Comparison of ENCODE assay signal across 8 mouse cellular contexts in genomic region chr19:30030636-30031467, GRCm38 (mm10). TPM values are rescaled to one million over a fixed set of nuclear protein-coding genes. Genes with fewer than 3 reads are reported as not detected.
DNase-seq lines count a peak whose midpoint lies in the region; ATAC-seq lines count a peak whose summit lies in the region.

No protein-coding gene starts in this region.

- peak overlapping the region; percentile 100 for H3K9ac ChIP-seq in hindbrain, embryonic 12.5 days
- H3K9ac ChIP-seq in liver, embryonic 13.5 days = peak overlapping the region; percentile 99
- H3K9ac ChIP-seq in neural tube, embryonic 14.5 days (replicated peaks; ENCODE audit: low read depth, low read length) = peak overlapping the region; percentile 88

- no peaks in the 10 kb centered on the region for H3K27me3 ChIP-seq in embryonic facial prominence, embryonic 10.5 days (replicated peaks; ENCODE audit: low read depth, poor library complexity, severe bottlenecking)
- H3K27me3 ChIP-seq in hindbrain, embryonic 12.5 days = no peaks in the 10 kb centered on the region
- no peaks in the 10 kb centered on the region for H3K27me3 ChIP-seq in liver, embryonic 13.5 days
- H3K27me3 ChIP-seq in neural tube, embryonic 14.5 days (ENCODE audit: control insufficient read depth, insufficient read depth, low read length) = no peaks in the 10 kb centered on the region

- H3K4me3 ChIP-seq in embryonic facial prominence, embryonic 10.5 days = peak overlapping the region; percentile 99
- peak overlapping the region; percentile 100 for H3K4me3 ChIP-seq in hindbrain, embryonic 12.5 days
- H3K4me3 ChIP-seq in liver, embryonic 13.5 days (replicated peaks) = peak overlapping the region; percentile 99
- peak overlapping the region; percentile 77 for H3K4me3 ChIP-seq in neural tube, embryonic 14.5 days (ENCODE audit: low read depth, low read length)

- under 1% methylated on average over 92 of the region's 92 CpGs for WGBS in embryonic facial prominence, embryonic 10.5 days
- WGBS in hindbrain, embryonic 12.5 days = under 1% methylated on average over 85 of the region's 92 CpGs
- under 1% methylated on average over 68 of the region's 92 CpGs for WGBS in liver, embryonic 13.5 days (ENCODE audit: insufficient replicate concordance)
- under 1% methylated on average over 79 of the region's 92 CpGs for WGBS in neural tube, embryonic 14.5 days

- no peak for ATAC-seq in hindbrain, embryonic 12.5 days (ENCODE audit: low FRiP score)
- ATAC-seq in liver, embryonic 13.5 days (ENCODE audit: low read depth) = peak; percentile 76
- ATAC-seq in neural tube, embryonic 14.5 days (ENCODE audit: low read depth) = peak; percentile 23

- peak overlapping the region; percentile 98 for H3K27ac ChIP-seq in embryonic facial prominence, embryonic 10.5 days (replicated peaks)
- H3K27ac ChIP-seq in hindbrain, embryonic 12.5 days = peak overlapping the region; percentile 95
- H3K27ac ChIP-seq in liver, embryonic 13.5 days = peak overlapping the region; percentile 92
- peak overlapping the region; percentile 95 for H3K27ac ChIP-seq in neural tube, embryonic 14.5 days (ENCODE audit: low read depth, low read length)

- no peaks in the 10 kb centered on the region for H3K9me3 ChIP-seq in embryonic facial prominence, embryonic 10.5 days
- no peaks in the 10 kb centered on the region for H3K9me3 ChIP-seq in hindbrain, embryonic 12.5 days (replicated peaks)
- no peaks in the 10 kb centered on the region for H3K9me3 ChIP-seq in liver, embryonic 13.5 days (replicated peaks)
- no peaks in the 10 kb centered on the region for H3K9me3 ChIP-seq in neural tube, embryonic 14.5 days (ENCODE audit: control insufficient read depth, low read length)

- peak overlapping the region; percentile 76 for H3K4me2 ChIP-seq in hindbrain, embryonic 12.5 days (replicated peaks)
- peak overlapping the region; percentile 90 for H3K4me2 ChIP-seq in liver, embryonic 13.5 days
- peak overlapping the region; percentile 81 for H3K4me2 ChIP-seq in neural tube, embryonic 14.5 days (ENCODE audit: low read depth, low read length)

- peaks cover 40% of the 10 kb centered on the region for H3K4me1 ChIP-seq in embryonic facial prominence, embryonic 10.5 days
- peaks cover 39% of the 10 kb centered on the region for H3K4me1 ChIP-seq in hindbrain, embryonic 12.5 days
- H3K4me1 ChIP-seq in liver, embryonic 13.5 days (replicated peaks) = peaks cover 45% of the 10 kb centered on the region
- peaks cover 39% of the 10 kb centered on the region for H3K4me1 ChIP-seq in neural tube, embryonic 14.5 days (ENCODE audit: control insufficient read depth, insufficient read depth, low read length)

- peak; percentile 15 to 18 for DNase-seq in left cerebral cortex, adult 8-10 months (ENCODE audit: low spot score in 2 of 2)
- DNase-seq in left cerebral cortex, adult 9 months (ENCODE audit: low spot score in 2 of 2) = no peak
- DNase-seq in R1 (ENCODE audit: low read depth, low spot score) = peak; percentile 41
- DNase-seq in embryonic facial prominence, embryonic 10.5 days (ENCODE audit: low spot score) = peak; percentile 66
- DNase-seq in liver, embryonic 13.5 days = peak; percentile 19
- DNase-seq in ovary, postnatal 14 days (ENCODE audit: low spot score) = no peak

- peaks cover 8% of the 10 kb centered on the region; the same call in 1 of the 2 replicates for H3K36me3 ChIP-seq in embryonic facial prominence, embryonic 10.5 days (replicated peaks)
- no peaks in the 10 kb centered on the region for H3K36me3 ChIP-seq in hindbrain, embryonic 12.5 days
- H3K36me3 ChIP-seq in liver, embryonic 13.5 days = no peaks in the 10 kb centered on the region; the same call in 1 of the 2 replicates
- H3K36me3 ChIP-seq in neural tube, embryonic 14.5 days (ENCODE audit: control insufficient read depth, insufficient read depth, low read length) = no peaks in the 10 kb centered on the region

RNA-seq across cellular contexts. Expression of gene Uhrf2, which starts 0.5 kb away (rescaled TPM):
- total RNA-seq in left cerebral cortex, adult 8-10 months (2022) = 10 to 100 TPM; 46.9 to 49.2 (median 48.5) TPM
- 84.7 and 85.7 TPM in 2 replicates for polyA plus RNA-seq in embryonic facial prominence, embryonic 10.5 days (2016; fragmentation: Nextera tagmentation; extraction: Ambion mirVana)
- 83.7 and 92.6 TPM in 2 replicates for polyA plus RNA-seq in hindbrain, embryonic 12.5 days (2016; fragmentation: Nextera tagmentation; extraction: Ambion mirVana)
- 30.5 and 31.3 TPM in 2 replicates for polyA plus RNA-seq in liver, embryonic 13.5 days (2015; fragmentation: Nextera tagmentation; extraction: Ambion mirVana)
- polyA plus RNA-seq in neural tube, embryonic 14.5 days (2014; fragmentation: Nextera tagmentation; extraction: Ambion mirVana) = 53.3 and 64.4 TPM in 2 replicates

RNA-seq across cellular contexts. Expression of gene Trpd52l3, which starts 27.3 kb away (rescaled TPM):
- total RNA-seq in left cerebral cortex, adult 8-10 months (2022) = not detected
- not detected in 2 replicates for polyA plus RNA-seq in embryonic facial prominence, embryonic 10.5 days (2016; fragmentation: Nextera tagmentation; extraction: Ambion mirVana)
- not detected in 2 replicates for polyA plus RNA-seq in hindbrain, embryonic 12.5 days (2016; fragmentation: Nextera tagmentation; extraction: Ambion mirVana)
- polyA plus RNA-seq in liver, embryonic 13.5 days (2015; fragmentation: Nextera tagmentation; extraction: Ambion mirVana) = not detected in 2 replicates
- not detected in 2 replicates for polyA plus RNA-seq in neural tube, embryonic 14.5 days (2014; fragmentation: Nextera tagmentation; extraction: Ambion mirVana)

Comparison
In these comparisons a context has a peak if more than half of its experiments do, and no peak if none do; other contexts are left out.
1. DNase-seq: peak in left cerebral cortex, adult 8-10 months (2 of 2), R1 (single experiment), embryonic facial prominence, embryonic 10.5 days (single experiment) and liver, embryonic 13.5 days (single experiment); none in left cerebral cortex, adult 9 months (0 of 2) and ovary, postnatal 14 days (single experiment).
2. Peak in every context shown above with its lines, with median percentiles within 50 percentile points of each other: H3K27ac ChIP-seq, H3K4me3 ChIP-seq, H3K4me2 ChIP-seq and H3K9ac ChIP-seq.